Mouse (Mus musculus) heart, embryonic 12.5 days (tissue): ENCODE results near the gene Mitf. TPM values are rescaled to one million over a fixed set of nuclear protein-coding genes. Genes with fewer than 3 reads are reported as not detected.
A peak's percentile ranks its signal among the peaks of the same experiment; 100 is the strongest.

Source experiments
- ATAC-seq: fragments of 200-750 bp; cut with Nextera tagmentation; 2 replicates; pipeline ENCODE4 v1.8.0; 2017; ENCODE audit warnings: moderate TSS enrichment, moderate library complexity; ENCODE audit not compliant: insufficient number of reproducible peaks, low FRiP score
- H3K27ac ChIP-seq: fragments of 300-500 bp; sonication (generic); 2 replicates; pipeline ENCODE4 v1.5.1; 2016; ENCODE audit warnings: mild to moderate bottlenecking, moderate library complexity; ENCODE audit not compliant: poor library complexity, severe bottlenecking
- H3K27me3 ChIP-seq: fragments of 300-500 bp; sonication (generic); replicated peaks from 2 replicates; pipeline ENCODE4 v1.6.1; 2016; ENCODE audit warnings: mild to moderate bottlenecking, moderate library complexity
- H3K36me3 ChIP-seq: fragments of 300-500 bp; sonication (generic); 2 replicates; pipeline ENCODE4 v1.6.1; 2016; ENCODE audit warnings: mild to moderate bottlenecking, moderate library complexity
- H3K4me1 ChIP-seq: fragments of 300-500 bp; sonication (generic); replicated peaks from 2 replicates; pipeline ENCODE4 v1.6.1; 2016; ENCODE audit warnings: mild to moderate bottlenecking
- H3K4me2 ChIP-seq: fragments of 300-500 bp; sonication (generic); 2 replicates; pipeline ENCODE4 v1.6.1; 2016; ENCODE audit warnings: mild to moderate bottlenecking, moderate library complexity
- H3K4me3 ChIP-seq: fragments of 300-500 bp; sonication (generic); 2 replicates; pipeline ENCODE4 v1.5.1; 2016; ENCODE audit warnings: mild to moderate bottlenecking
- H3K9ac ChIP-seq: fragments of 300-500 bp; sonication (generic); 2 replicates; pipeline ENCODE4 v1.6.1; 2016; ENCODE audit warnings: mild to moderate bottlenecking, moderate library complexity
- H3K9me3 ChIP-seq: fragments of 300-500 bp; sonication (generic); replicated peaks from 2 replicates; pipeline ENCODE4 v1.6.1; 2016; ENCODE audit warnings: mild to moderate bottlenecking, moderate library complexity
- WGBS: fragments of 180-500 bp; shearing (Covaris S2); methylation state at CpG from one replicate; pipeline ENCODE4 v1.1.7; 2016; 5-methylcytosine and 5-hydroxymethylcytosine counted together
- polyA plus RNA-seq: library from polyadenylated mRNA; unstranded; fragments of >200 nt; fragmentation: Nextera tagmentation; extraction: Ambion mirVana; gene quantifications from 2 replicates; pipeline ENCODE4 v1.2.1, GENCODE M21; 2016

Mitf gene
- polyA plus RNA-seq, result 19.5 and 20.9 TPM in 2 replicates

- H3K27ac ChIP-seq, result no peak within 1 kb of the TSS
- peak; percentile 95 for ATAC-seq
These were observed at the start of gene Mitf for GRCm38 (mm10) chr6:97806781-97807743. Mitf (plus strand) TSS chr6:97807052.

GRCm38 (mm10) chr6:97757361-97757760 is 49.5 kb upstream of the Mitf start:
- 79% methylated on average over 2 of the region's 2 CpGs for WGBS
- H3K27ac ChIP-seq, result no peak overlapping the region
- H3K4me1 ChIP-seq, result no peaks in the 10 kb centered on the region
- no peaks in the 10 kb centered on the region for H3K27me3 ChIP-seq
- no peak overlapping the region for H3K4me2 ChIP-seq
- no peak overlapping the region for H3K4me3 ChIP-seq
- H3K36me3 ChIP-seq, result no peaks in the 10 kb centered on the region
- ATAC-seq, result no peak
- H3K9ac ChIP-seq, result no peak overlapping the region
- no peaks in the 10 kb centered on the region for H3K9me3 ChIP-seq

More at GRCm38 (mm10) chr6:97806781-97807743, at the start of gene Mitf:
- H3K4me1 ChIP-seq, result peaks cover 27% of the 10 kb centered on the region
- H3K9ac ChIP-seq, result peak within 1 kb of the TSS; percentile 72
- under 1% methylated on average over 51 of the region's 51 CpGs for WGBS
- H3K27me3 ChIP-seq, result no peaks in the 10 kb centered on the region
- peak within 1 kb of the TSS; percentile 92 for H3K4me2 ChIP-seq
- no peaks in the 10 kb centered on the region for H3K36me3 ChIP-seq
- H3K9me3 ChIP-seq, result no peaks in the 10 kb centered on the region
- H3K4me3 ChIP-seq, result peak within 1 kb of the TSS; percentile 73

- 70% methylated on average over 4 of the region's 4 CpGs for WGBS
- ATAC-seq, result no peak
- no peak overlapping the region for H3K9ac ChIP-seq
- no peaks in the 10 kb centered on the region for H3K4me1 ChIP-seq
- no peaks in the 10 kb centered on the region for H3K36me3 ChIP-seq
- H3K27me3 ChIP-seq, result no peaks in the 10 kb centered on the region
- no peak overlapping the region for H3K4me3 ChIP-seq
- H3K4me2 ChIP-seq, result no peak overlapping the region
- H3K9me3 ChIP-seq, result no peaks in the 10 kb centered on the region
- no peak overlapping the region for H3K27ac ChIP-seq
These were observed 48.0 kb upstream of the Mitf start for GRCm38 (mm10) chr6:97758884-97759283.

- 15% methylated on average over 4 of the region's 4 CpGs for WGBS
- Histone ChIP-seq H3K9ac (no peak overlapping the region), H3K36me3 (no peaks in the 10 kb centered on the region), H3K4me3 (no peak overlapping the region), H3K27me3 (no peaks in the 10 kb centered on the region), H3K9me3 (no peaks in the 10 kb centered on the region), H3K4me1 (no peaks in the 10 kb centered on the region), H3K27ac (no peak overlapping the region), H3K4me2 (no peak overlapping the region)
- ATAC-seq, result no peak
These were observed 47.6 kb upstream of the Mitf start for GRCm38 (mm10) chr6:97759301-97759700.

GRCm38 (mm10) chr6:97761326-97761725 is 45.5 kb upstream of the Mitf start:
- Histone ChIP-seq H3K4me3 (no peak overlapping the region), H3K9ac (no peak overlapping the region), H3K36me3 (no peaks in the 10 kb centered on the region), H3K4me2 (no peak overlapping the region), H3K27me3 (no peaks in the 10 kb centered on the region), H3K4me1 (no peaks in the 10 kb centered on the region), H3K9me3 (no peaks in the 10 kb centered on the region), H3K27ac (no peak overlapping the region)
- 24% methylated on average over 4 of the region's 4 CpGs for WGBS
- no peak for ATAC-seq

- no peak overlapping the region for H3K9ac ChIP-seq
- H3K4me1 ChIP-seq, result no peaks in the 10 kb centered on the region
- 50% methylated on average over 3 of the region's 3 CpGs for WGBS
- no peaks in the 10 kb centered on the region for H3K27me3 ChIP-seq
- ATAC-seq, result no peak
- no peaks in the 10 kb centered on the region for H3K36me3 ChIP-seq
- H3K27ac ChIP-seq, result no peak overlapping the region
- no peak overlapping the region for H3K4me2 ChIP-seq
- H3K9me3 ChIP-seq, result no peaks in the 10 kb centered on the region
- H3K4me3 ChIP-seq, result no peak overlapping the region
These were observed 42.9 kb upstream of the Mitf start for GRCm38 (mm10) chr6:97763970-97764369.

- 76% methylated on average over 2 of the region's 2 CpGs for WGBS
- ATAC-seq, result no peak
- no peaks in the 10 kb centered on the region for H3K4me1 ChIP-seq
- H3K4me3 ChIP-seq, result no peak overlapping the region
- no peak overlapping the region for H3K4me2 ChIP-seq
- H3K9me3 ChIP-seq, result no peaks in the 10 kb centered on the region
- H3K27me3 ChIP-seq, result no peaks in the 10 kb centered on the region
- H3K27ac ChIP-seq, result no peak overlapping the region
- H3K36me3 ChIP-seq, result no peaks in the 10 kb centered on the region
- no peak overlapping the region for H3K9ac ChIP-seq
These were observed 39.0 kb upstream of the Mitf start for GRCm38 (mm10) chr6:97767836-97768235.

- Histone ChIP-seq H3K9me3 (no peaks in the 10 kb centered on the region), H3K4me1 (no peaks in the 10 kb centered on the region), H3K27ac (no peak overlapping the region), H3K27me3 (no peaks in the 10 kb centered on the region), H3K4me2 (no peak overlapping the region), H3K9ac (no peak overlapping the region), H3K36me3 (no peaks in the 10 kb centered on the region), H3K4me3 (no peak overlapping the region)
- WGBS, result 72% methylated on average over 7 of the region's 7 CpGs
- ATAC-seq, result no peak
These were observed 37.3 kb upstream of the Mitf start for GRCm38 (mm10) chr6:97769549-97769948.

- no peak overlapping the region for H3K4me2 ChIP-seq
- no peaks in the 10 kb centered on the region for H3K36me3 ChIP-seq
- H3K27ac ChIP-seq, result no peak overlapping the region
- WGBS, result 71% methylated on average over 5 of the region's 5 CpGs
- no peak overlapping the region for H3K4me3 ChIP-seq
- no peak for ATAC-seq
- no peak overlapping the region for H3K9ac ChIP-seq
- H3K9me3 ChIP-seq, result no peaks in the 10 kb centered on the region
- H3K27me3 ChIP-seq, result no peaks in the 10 kb centered on the region
- no peaks in the 10 kb centered on the region for H3K4me1 ChIP-seq
These were observed 25.5 kb upstream of the Mitf start for GRCm38 (mm10) chr6:97781316-97781715.

GRCm38 (mm10) chr6:97782291-97782690 is 24.6 kb upstream of the Mitf start:
- no peak overlapping the region for H3K9ac ChIP-seq
- H3K4me1 ChIP-seq, result no peaks in the 10 kb centered on the region
- no peak overlapping the region for H3K4me2 ChIP-seq
- 82% methylated on average over 6 of the region's 6 CpGs for WGBS
- no peak for ATAC-seq
- no peaks in the 10 kb centered on the region for H3K27me3 ChIP-seq
- H3K36me3 ChIP-seq, result no peaks in the 10 kb centered on the region
- H3K4me3 ChIP-seq, result no peak overlapping the region
- no peaks in the 10 kb centered on the region for H3K9me3 ChIP-seq
- no peak overlapping the region for H3K27ac ChIP-seq

GRCm38 (mm10) chr6:97786871-97787270 is 20.0 kb upstream of the Mitf start:
- H3K27ac ChIP-seq, result no peak overlapping the region
- no peak overlapping the region for H3K9ac ChIP-seq
- WGBS, result 82% methylated on average over 4 of the region's 4 CpGs
- H3K36me3 ChIP-seq, result no peaks in the 10 kb centered on the region
- no peak overlapping the region for H3K4me3 ChIP-seq
- no peaks in the 10 kb centered on the region for H3K4me1 ChIP-seq
- ATAC-seq, result no peak
- H3K27me3 ChIP-seq, result no peaks in the 10 kb centered on the region
- no peaks in the 10 kb centered on the region for H3K9me3 ChIP-seq
- H3K4me2 ChIP-seq, result no peak overlapping the region
